Mouse (Mus musculus) naive thymus-derived CD4-positive, alpha-beta T cell, adult 2 months (primary cell): ENCODE data around the gene Cpm.
A peak's percentile ranks its signal among the peaks of the same experiment; 100 is the strongest.

ENCODE experiments used
- DNase-seq: peaks from one replicate; pipeline ENCODE4 v3.0.0-alpha.2; 2011; ENCODE audit warnings: low read depth

Cpm gene

GRCm38 (mm10) chr10:117649292-117650041 is 20.2 kb downstream of the Cpm start:
- no peak for DNase-seq

DNA sequence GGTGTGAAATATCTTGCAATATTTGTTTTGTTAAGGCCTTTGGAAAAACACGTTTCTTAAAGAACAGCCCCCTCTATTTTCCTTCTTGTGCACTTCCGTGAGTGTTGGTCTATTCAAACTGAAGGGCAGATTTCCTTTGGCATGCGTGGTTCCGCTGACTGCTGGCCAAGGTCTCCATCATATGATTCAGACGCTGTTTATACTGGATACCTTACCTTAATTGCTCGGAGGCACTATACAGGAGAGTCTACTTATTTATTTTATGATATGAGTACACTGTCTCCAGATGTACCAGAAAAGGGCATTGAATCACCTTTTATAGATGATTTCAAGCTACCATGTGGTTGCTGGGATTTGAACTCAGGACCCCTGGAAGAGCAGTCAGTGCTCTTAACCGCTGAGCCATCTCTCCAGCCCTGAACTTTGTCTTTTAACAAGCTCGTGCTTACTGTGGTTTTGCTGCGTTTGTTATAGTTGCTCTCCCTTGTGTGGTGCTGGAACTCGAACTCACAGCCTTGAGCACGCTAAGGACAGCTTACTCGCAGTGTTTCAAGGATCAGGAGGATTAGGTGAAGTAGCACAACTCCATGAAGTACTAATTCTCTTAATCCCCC is 20.8 kb downstream of the Cpm start:
- DNase-seq: no peak

DNA sequence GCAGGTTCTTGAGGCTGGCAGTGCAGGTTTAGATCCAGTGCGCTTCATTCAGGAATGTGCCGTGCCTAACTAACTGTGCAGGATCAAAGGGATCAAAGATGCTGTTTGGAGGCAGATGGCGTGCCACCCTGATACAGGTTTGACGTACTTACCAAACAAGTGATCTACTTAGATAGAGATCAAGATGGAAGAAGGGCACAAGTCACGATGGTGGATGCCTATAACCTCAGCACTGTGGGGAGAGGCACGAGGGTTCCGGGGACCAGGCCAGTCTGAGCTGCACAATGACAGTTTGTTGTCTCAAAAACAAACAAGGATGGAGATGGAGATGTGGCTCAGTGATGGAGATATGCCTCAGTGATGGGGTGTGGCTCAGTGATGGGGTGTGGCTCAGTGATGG is 21.4 kb downstream of the Cpm start:
- DNase-seq: no peak

DNA sequence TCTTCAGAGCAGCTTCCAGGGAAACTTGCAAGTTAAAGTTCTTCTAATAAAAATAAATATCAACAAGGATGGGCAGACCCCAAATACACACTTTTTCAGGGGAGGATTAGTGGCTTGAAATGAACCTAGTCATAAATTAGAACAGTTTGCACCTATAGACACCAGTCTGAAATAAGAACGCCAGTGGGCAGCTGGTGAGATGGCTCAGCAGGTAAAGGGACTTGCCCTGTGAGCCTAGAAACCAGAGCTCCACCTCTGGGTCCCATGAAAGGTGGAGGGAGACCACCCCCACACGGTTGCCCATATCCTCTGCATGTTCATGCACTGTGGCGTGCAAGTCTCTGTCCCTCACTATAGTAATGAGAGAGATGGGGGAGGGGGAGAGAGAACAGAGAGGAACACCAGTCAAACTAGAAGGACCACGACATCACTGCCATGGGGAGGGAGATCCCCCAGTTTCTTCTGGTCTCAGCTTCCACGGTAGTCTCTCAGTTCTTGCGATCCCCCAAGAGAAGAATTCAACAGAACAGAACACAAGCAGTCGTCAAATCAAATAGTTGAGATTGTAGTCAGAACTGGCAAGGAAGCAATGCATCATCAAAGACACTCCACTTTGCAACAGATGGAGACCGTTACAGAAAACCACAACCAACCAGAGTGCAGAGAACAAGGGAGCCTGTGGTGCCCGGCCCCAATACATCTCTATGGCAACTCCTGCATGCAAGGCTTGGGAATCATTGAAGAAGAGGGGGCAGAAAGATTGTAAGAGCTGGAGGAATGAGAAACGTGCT is 22.5 kb downstream of the Cpm start:
- DNase-seq: peak; percentile 60

DNA sequence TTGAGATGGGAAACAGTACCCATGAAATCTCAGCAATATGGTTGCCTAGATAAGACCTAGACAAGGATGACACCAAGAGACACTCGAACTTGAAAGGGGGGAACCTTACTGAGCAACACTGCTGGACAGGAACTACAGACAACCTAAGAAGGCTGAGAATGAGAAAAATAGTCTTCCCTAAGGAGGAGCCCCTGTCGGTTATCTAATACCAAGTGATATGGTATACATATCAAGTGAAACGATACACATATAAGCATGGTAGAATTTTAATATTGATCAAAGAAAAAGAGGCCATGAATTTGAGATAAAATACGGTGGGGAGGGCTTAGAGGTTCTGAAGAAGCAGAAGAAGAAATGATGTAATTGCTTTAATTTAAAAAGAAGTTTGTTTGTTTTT is 23.1 kb downstream of the Cpm start:
- no peak for DNase-seq

GRCm38 (mm10) chr10:117652930-117653778 is 23.9 kb downstream of the Cpm start:
- DNase-seq: no peak

DNA sequence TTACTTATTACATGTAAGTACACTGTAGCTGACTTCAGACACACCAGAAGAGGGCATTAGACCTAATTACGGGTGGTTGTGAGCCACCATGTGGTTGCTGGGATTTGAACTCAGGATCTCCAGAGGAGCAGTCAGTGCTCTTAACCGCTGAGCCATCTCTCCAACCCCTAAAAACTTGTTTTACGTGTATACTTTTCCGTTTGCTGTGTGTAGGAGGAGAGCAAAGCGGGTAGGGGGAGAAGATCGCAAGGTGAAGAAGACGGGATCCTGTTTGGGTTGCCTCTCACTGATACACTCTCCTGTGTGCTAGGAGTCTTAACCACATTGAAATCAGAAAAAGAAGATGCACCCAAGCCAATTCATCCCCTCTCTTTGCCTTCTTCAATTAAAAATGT is 24.5 kb downstream of the Cpm start:
- DNase-seq: no peak

- DNase-seq: no peak
Observed at GRCm38 (mm10) chr10:117654576-117655123, 25.4 kb downstream of the Cpm start.

- no peak for DNase-seq
Observed at GRCm38 (mm10) chr10:117655460-117655859, 26.2 kb downstream of the Cpm start.

DNA sequence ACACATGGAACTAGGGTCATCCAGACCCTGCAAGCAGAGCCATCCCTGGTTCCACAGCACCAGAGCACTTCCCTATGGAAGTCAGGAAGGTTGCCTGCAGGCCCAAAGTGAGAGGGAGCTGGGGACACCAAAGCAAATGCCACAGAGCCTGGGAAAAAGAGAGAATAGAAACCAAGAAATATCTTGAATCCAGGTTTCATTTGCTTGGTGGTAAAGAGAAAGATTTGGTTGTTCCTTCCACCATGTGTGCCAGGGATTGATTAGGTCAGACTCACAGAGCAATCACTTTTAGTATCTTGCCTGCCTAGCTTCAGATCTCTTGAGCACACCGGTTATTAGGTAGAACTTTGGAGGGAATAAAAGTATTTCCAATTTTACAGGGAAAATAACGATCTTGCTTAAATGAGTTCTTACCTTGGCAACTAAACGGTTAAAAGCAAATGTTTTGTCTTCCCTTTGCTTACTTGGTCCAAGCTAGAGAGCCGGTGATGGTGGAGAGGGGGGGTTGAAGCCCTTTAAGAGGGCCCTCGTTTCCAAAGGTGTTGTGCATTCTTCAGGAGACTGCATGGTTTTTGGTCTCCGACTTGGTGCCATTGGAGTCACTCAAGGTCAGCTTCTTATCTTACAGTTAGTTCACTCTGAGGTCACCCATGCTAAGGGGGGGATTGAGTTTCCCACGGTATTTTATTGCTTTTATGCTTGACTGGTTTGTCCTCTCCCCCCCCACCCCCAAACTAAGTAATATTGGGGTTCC is 26.8 kb downstream of the Cpm start:
- no peak for DNase-seq

DNA sequence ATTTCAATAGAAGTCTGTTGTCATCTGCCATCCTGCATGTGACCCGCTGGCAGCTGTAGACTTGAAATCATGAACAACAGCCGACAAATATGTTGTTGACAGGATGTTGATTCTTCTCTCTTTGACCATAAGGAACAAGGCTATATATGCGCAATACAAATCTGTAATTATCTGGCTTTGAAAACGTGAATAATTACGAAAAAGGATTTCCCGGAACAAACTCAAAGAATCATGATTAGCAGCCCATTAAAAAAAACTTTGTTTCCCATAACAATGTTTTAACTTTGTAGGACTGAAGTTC is 27.3 kb downstream of the Cpm start:
- no peak for DNase-seq

GRCm38 (mm10) chr10:117656985-117657658 is 27.8 kb downstream of the Cpm start:
- DNase-seq: no peak

DNA sequence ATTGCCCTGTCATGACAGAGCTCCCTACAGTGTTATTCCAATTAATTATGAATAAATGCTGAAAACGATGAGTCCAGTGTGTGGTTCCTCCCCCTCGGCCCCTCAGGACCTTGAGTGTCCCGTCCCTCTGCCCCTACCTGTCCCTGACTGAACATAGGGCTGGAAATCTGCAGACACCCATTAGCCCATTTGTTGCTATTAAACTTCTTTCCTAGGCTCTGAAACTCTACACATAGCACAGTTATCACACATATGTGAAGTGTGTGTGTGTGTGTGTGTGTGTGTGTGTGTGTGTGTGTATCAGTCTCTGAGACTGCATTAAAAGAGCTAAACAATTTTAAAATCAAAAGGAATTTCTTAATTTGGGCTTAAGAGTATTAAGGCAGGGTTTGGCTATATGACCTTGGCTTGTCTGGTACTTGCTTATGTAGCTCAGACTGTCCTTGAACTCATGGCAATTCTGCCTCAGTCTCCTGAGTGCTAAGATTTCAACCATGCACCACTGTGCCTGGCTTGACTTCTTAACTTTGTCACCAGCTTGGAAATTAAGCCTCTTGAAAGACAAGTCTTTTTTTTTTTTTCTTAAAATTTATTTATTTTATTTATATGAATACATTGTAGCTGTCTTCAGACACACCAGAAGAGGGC is 28.5 kb downstream of the Cpm start:
- DNase-seq: no peak

DNA sequence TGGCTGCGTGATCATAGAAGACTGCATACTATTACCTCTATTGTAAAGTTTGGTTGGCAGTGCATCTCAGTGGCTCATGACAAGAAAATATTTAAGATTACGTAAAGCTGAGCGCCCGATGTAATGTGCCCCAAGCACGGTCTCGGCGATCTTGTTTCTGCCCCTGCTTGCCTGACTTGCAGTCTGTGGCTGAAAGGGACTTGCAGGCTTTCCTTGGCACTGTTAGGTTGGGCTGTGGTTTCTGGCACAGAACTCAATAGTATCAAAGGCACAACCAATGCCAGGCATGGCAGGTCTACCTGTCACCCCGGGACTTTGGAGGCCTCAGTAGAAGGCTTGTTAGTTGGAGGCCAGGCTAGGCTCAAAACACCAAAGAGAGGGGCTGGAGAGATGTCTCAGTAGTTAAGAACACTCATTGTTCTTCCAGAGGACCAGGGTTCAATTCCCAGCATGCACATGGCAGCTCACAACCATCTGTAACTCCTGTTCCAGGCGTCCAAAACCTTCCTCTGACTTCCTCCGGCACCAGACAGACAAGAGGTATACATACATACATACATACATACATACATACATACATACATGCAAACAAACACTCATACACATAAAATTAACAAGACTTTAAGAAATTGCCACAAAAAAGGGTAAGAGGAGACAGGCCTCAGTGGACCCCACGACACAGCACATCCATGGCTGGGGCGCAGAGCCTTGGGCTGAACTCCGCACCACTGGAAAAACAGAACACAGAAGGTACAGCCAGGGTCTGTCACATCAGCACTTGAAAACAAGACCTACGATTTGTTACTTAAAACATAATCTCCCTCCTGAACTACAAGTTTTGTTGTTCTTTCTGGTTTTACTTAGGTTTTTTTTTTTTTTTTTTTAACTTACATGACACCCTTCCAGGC is 29.5 kb downstream of the Cpm start:
- DNase-seq: no peak

GRCm38 (mm10) chr10:117659430-117659813 is 30.1 kb downstream of the Cpm start:
- no peak for DNase-seq

GRCm38 (mm10) chr10:117659819-117660218 is 30.5 kb downstream of the Cpm start:
- peak; percentile 75 for DNase-seq

DNA sequence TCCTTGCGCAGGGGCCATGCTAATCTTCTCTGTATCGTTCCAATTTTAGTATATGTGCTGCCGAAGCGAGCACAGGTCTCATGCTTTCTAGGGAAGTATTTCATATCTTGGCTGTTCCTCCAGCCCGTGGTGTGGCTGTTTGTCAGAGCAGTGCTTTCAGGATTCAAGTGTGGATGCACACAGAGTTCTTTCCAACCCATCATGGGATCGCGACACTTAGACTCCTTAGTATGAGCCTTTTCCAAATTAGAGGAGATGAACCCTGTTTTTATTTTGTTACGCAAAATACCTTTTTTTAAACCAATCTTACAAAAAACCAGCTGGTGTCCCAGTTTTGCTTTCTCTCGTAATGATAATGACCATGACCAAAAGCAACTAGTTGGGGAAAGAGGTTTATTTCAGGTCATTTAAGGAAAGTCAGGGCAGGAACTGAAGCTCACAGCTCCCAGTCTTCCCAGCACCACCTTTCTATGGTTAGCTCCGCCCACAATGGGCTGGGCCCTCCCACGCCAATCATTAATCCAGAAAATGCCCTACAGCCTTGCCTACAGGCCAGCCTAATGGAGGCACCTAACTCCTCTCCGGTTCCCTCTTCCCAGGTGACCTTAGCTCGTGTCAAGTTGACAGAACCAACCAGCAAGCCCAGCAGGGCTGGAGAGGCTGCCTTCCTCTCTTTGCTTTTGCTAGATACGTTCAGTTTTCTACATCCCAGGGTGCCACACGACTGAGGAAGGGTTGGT is 33.2 kb downstream of the Cpm start:
- DNase-seq: no peak

- DNase-seq: no peak
Observed at GRCm38 (mm10) chr10:117663056-117663864, 34.0 kb downstream of the Cpm start.
